Mouse (Mus musculus): ENCODE results near the gene Klf12.
A peak's percentile ranks its signal among the peaks of the same experiment; 100 is the strongest.

Gene Klf12

DNA sequence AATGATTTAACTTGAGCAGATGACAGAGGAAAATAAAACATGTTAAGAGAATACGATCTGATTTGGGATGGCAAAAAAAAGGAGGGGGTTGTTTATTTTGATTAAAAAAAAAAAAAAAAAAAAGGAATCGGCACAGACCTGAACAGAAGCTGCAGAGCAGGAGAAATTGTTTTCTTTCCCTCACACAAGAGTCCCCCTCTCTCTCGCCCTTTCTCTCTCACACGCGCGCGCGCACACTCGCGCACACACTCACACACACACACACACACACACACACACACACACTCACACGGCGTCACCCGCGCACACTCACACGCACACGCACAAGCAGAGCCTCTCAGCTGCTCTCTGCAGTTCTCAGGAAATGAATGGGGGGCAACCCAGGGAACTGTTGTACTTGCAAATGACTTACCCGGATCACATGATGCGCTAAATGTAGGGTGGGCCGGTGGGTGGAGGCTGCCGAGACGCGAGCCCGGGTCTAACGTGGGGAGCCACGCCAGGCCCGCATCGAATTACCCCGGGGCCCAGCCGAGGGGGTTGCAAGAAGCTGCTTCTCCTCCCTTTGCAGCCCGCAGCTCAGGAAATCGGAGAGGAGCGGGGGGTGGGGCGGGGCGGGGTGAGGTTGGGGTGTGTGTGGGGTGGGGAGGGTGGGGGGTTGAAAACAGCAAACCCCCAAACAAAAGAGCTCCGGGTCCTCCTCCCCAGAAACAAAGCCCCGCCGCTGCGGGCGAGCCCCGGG, at the start of gene Klf12:
Gene Klf12, minus strand, starts transcription at position 561 of the 742 bp plus-strand sequence.
- DNase-seq: peak; percentile 90

DNA sequence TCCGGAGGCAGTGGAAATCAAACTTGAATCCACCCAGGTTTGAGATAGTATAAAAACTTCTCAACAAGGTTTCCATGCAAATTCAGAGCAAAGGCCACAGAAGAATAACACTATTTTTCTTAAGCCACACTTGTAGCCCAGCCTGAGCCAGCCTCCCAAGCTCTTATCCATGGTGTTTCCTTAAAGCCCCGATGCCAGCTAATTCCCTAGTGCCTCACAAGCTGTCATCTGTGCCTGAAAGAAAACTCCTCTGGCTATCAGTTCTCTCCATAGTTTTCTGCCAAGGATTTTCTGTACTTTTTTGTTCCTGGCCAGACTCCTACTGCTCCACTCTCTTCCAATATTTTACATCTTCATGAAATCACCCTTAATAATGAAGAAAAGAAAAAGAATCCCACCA, 48.9 kb upstream of the Klf12 start:
- no peak for DNase-seq

DNA sequence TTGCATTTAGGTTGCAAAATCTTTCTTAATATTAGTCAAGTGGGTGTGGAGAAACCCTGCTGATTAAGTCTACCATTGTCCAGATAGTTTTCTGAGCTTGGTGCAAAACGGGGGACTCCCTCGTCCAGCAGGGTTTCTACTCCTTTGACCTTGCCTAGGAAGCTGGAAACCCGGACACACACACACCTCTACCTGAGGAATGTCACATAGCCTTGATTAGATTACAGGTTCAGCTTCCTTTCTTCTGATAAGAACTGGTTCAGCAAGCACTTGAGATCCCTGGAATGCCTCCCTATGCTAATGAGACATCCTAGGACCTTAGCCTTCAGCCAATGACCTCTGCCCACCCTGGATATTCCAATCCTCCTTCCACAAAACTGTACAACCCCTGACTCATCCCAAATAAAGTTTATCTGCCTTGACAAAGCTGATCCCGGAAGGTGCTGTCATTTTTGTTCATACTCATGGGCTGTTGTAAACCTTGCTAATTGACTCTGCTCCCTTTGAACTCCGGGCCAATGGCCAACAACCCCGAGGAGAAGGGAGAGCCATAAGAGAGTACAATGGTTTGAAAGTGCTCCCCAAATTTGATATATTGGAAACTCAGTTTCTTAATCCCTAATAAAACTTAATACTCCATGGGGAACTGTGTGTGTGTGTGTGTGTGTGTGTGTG, 44.3 kb upstream of the Klf12 start:
- DNase-seq: no peak

DNA sequence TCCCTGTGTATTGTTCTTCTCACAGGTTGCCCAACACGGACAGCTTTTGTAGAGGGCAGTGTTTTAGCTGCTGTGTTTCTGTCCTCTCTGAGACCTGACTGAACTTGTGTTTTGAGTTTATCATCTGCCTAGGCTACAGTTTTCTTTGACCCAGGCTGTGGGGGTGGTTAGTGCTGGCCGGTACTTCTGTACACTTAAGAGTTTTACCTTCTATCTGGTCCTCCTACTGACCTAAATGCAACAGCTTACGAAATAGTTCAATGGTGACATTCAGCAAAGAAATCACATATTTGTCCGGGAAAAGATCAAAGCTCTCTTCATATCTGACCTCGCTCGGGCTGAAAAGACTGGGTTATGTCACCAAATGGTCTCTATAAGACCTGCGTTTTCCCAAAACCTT, 39.8 kb upstream of the Klf12 start:
- DNase-seq: no peak

DNA sequence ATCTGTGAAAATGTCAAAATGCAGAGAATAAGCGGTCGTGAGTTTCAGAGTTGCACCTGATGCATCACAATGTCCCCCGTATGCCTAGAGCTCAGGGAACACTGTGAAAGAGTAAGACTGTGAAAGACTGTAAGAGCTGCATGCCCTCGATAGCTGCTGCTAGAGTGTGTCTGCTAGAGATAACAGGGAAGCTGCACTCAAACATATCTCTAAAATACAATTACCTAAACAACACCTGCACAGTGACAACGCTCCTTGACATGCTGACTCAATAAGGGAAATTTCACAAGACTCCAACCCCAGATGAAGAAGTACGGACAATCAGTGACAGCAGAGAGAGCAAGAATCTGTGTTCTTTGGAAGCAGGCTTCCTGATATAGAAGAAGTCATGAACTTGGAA, 37.5 kb upstream of the Klf12 start:
- DNase-seq: no peak

DNA sequence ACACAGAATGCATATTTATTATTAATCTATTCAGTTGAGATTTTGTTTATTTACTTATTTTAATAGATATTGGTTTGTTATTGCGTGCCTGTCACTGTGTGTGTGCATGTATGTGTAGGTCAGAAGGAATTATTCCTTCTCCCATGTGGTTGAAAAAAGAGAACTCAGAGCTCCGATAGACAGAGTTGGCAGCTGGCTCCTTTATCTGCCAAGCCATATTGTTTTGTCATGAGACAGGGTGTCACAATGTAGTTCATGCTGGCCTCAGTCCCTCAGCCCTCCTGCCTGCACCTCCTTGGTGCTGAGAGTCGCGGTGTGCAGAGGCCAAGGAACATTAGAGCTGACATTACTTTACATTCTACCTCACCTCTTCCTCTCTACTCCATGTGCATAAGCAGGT, 32.3 kb upstream of the Klf12 start:
- no peak for DNase-seq

DNA sequence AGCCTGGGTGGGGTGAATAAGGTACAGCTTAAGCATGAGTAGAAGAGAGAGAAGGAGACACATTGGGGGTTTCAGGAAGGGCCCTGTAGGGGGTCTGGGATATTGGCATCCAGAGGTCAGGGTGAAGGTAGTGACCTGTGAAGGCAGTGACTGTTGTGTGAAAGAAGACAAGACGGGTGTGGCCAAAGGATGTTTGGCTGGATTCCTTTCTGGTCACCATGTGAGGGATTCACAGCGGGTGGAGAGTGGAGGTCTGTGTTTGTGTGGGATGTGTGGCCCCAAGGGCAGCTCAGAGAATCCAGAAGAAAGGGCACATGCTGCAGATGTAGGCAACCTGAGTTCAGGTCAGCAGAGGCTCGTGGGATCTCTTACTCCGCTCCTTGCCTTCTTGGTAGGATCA, 29.6 kb upstream of the Klf12 start:
- DNase-seq: no peak

DNA sequence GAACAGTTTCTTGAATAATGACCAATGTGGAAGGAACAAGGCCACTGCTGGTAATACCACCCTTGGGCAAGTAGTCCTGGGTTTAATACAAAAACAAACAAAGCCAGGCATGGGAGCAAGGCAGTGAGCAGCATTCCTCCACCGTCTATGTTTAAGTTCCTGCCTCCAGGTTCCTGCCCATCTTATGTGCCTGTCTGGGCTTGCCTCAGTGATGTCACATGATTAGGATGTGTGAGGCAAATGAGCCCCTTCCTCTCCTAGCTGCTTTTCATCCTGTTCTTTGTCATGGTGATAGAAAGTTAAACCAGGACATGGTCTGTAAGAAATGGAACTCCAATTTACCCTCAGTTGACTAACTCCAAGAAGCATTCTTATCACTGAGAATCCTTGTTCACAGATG, 16.4 kb upstream of the Klf12 start:
- no peak for DNase-seq

DNA sequence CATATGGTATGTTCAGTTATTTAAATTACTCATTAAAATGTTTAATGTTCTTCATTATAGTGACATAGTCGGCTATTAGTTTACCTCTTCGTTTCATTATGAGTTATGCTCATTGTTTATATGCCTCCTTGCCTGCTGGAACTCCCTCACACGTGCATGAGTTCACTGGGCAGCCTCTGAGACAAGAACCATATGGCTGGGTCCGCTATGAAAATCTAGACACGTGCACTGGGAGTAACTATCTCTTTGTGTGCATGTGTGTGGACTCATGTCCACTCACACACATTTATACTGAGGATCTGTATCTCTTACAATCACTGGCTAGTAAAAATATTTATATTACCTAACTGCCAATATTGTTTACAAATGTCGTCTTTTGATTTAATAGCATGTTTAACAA, 14.4 kb upstream of the Klf12 start:
- no peak for DNase-seq

DNA sequence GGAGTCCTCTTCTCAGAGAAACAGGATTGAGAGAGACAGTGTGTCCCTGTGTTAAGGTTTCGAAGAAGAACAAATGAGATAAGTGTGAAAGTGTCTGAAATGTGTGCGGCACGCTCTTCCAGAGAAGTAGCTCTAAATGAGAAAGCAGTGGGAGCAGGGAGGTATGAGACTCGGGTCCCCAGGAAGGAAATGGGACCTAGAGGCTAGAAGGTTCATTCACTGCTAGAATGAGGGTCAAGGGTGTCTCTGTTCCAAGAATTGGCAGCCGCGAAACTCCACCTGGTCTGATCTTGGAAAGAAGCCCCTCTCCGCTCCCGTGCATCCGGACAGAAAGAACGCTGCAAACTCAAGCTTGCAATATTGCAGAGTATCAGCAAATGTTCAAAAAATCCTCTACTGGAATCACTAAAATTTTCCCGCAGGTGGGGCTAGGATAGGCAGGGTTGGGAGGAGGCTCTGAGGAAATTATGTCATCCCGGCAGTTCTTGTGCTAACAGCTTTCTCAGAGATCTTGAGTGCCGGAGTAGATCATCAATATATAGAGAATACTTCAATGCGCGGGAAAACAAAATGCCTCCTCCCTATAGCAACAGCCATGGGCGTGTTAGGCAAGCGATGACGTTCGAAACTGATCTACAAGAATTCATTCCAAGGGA, 2.2 kb upstream of the Klf12 start:
- DNase-seq: peak; percentile 9

DNA sequence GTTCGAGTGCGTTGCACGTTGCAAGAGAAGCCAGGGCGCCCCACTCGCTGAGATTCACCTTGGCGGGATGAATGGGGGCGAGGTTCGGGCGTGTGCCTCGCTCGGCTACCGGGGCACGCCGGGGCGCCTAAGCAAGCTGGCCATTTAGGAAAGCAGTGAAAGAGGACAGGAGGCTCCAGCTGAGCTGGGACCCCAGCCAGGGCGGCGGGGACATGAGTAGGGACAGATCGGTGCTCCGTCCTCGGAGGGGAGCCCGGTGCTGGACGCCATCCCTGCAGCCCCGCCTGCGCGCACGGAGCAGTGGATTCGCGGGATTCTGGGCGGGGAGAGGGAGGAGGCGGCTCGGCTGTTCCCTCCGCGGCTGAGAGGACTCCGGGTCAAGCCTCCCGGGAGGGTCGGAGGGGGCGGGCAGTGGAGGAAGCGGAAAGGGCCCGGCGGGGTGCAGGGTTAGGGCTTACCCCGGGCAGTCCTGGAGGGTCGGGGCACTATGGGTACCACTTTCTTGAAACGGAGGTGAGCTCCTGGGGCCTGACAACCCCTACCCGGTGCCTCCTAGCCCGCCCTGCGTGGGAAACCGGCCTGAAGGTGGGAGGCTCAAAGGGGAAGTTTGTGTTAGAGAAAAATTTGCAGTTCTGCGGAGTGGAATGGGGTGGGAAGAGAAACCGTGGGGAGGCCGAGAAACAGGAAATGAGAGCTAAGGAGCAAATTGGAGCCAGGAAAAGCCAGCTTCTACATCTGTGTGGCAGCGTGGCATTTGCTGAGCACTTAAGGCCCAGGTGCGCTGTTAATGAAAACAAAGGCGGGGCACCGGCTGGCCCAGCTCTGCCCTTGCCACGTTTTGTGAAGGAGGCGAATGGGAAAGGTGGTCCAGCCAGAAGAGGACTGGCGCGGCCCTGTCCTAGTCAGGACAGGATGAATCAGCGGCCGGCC, 1.4 kb upstream of the Klf12 start:
- peak; percentile 88 for DNase-seq

DNA sequence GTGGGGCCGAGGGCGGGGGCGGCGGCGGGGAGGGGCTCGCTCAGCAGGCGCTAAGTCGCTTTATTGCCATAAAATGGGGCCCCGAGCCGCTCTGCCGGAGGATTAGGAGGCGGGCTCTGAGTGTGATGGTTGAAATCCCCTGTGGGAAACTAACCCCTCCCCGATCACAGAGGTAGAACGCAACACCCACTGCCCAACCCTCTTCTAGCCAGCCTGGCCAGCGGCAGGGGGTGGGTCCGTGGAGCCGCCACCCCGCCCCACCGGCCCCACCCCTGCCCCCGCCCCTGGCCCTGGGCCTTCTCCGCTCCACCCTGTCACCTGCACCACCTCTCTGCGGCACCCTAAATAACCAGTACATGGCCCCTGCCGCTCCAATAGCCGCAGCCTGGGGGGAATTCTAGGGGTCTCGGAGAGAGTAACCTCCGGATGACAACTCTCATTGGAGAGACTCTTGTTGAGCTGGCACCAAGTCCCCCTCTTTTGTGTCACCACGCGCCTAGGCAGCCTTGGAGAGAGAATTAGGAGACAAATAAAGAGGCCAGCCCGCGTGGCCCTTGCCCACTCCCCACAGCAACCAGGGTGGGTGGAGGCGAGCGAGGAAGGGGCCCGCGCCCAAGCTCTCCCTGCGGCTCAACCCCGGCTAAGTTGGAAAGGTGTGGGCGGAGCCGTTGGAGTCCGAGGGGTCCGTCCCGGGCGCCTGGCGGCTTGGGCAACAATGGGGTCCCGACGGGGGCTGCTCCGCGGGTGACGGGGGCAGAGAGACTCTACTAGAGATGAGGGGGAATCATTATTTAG, 579 bp upstream of the Klf12 start:
- peak; percentile 90 for DNase-seq

DNA sequence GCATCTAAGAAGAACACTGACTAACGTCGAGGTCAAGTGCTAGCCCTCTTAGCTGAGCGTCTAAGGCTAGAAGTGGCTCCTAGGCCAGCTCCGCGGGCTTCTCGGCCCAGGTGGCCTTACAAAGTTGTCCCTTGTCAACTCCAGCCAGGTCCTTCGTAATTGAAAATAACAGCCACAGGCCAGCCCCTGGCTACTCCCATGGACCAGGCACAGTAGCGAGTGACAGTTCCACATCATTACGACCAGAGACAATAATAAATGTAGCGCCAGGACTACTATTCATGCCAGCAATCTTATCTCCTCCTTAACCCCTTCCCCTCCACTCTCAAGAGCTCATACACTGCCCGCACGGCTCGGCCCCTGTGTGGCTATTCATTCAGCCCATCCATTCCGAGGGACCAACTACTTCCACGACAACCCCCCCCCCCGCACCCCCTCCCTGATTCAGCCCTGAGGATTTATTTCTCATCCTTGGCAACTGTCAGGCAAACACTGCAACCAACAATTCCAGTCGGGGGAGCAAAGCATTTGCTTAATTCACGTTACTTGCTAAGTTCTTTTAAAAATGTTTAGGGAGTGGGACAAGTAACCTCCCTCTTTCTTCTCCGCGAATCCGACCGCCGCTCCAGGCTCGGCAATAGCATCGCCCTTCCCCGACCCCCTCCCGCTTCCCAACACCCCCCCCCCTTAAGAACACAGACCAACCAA, 914 bp downstream of the Klf12 start:
- peak; percentile 37 for DNase-seq

DNA sequence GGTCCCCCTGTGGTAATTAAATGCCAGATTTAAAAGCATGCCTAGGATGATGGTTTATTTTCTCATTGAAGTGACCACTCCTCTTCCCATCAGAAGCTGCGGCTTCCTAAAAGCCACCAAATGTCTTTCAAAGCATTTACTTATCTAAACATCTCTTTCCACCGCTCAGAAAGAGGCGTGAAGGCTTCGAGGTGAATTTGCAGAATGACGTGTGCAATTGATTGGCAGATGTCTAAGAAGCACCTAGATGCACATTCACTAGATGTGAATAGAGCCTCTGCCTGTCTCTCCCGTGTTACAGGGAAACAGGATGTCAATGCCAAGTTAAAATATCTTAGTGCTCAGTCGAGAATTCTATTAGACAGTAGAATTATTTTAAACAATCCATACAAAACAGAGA, 1.8 kb downstream of the Klf12 start:
- DNase-seq: no peak

DNA sequence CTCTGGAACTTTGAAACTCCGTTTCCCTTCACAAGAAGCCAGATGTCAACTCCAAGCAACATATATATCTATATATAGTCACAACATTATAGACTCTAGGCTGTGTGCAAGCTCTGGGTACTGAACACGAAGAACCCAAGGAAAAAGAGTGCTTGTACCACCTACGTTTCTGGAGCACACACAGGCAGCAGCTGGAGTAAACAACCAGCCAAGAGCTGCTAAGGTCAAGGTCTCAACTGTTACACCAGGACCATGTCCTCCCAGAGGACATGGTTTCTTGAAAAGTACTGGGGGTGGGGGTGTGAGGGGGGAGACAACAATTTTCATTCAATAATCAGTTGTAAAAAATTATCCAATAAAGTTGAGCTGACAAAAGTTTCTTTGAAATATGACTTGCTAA, 2.7 kb downstream of the Klf12 start:
- peak; percentile 31 for DNase-seq

DNA sequence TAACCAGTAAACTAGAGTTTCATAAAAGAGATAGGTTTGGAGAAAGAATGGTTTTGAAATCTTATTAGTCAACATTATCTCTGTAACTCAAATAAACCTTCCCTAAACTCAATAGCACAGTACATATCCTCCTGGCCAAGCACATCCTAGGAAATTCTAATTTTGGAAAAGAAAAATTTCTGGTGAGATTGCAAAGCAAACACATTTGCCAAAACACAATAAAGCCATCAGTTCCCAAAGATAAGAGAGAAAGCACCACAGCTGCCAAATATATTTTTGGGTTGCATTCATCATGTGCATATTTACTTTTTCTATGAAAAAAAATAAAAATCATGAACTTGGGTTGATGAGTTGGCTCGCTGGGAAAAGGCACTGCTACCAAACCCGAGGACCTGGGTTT, 10.3 kb downstream of the Klf12 start:
- no peak for DNase-seq

DNA sequence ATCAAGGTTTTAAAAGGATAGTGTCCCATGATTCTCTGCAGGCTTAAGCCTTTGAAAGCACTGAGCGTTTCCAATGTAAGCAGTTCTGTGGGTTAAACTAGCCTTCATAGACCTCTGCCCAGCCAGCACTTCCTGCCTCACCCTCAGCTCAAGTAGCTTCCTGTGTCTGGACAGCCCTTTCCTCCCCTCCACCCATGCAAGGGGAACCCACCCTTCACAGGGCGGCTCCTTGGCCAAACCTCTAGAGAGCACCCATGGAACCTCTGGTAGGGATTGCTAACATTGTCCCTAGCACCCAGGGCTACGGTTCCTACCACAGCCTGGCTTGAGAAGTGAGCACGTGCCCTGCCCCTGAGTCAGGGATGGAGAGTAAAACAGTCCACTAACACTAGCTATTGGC, 23.9 kb downstream of the Klf12 start:
- peak; percentile 40 for DNase-seq

DNA sequence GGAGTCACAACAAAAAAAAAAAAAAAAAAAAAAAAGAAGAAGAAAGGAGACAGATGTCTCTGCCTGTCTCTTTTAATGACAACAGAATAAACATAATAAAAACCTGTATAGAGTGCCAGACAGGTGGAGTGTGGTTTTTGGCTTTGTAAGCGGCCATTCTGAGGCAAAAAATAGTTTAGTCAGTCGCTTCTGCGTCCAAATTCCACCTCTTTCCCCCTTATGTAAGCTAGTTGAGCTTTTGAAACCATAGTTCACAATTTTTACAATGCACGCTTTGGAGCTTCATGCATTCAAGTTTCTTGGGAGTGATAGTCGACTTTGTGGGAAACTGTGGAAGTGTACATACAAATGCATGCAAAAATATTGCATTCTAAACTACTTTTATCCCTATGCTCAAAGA, 41.4 kb downstream of the Klf12 start:
- DNase-seq: no peak

DNA sequence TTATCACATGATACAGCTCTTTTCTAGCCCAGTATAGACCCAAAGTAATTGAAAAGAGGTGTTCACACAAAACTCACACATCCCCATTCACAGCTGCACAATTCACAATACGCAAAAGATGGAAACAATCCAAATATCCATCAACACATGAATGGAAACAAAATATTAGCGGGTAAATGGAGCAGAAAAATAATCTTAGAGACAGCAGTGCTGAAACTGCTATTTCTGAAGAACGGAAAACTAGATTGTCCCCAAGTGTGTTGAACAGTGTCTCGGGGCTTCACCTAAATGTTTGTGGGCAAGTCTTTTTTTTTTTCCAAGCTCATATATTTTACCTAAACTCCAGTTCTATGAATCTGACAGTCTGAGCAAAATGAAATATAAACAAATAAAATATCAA, 44.6 kb downstream of the Klf12 start:
- no peak for DNase-seq

DNA sequence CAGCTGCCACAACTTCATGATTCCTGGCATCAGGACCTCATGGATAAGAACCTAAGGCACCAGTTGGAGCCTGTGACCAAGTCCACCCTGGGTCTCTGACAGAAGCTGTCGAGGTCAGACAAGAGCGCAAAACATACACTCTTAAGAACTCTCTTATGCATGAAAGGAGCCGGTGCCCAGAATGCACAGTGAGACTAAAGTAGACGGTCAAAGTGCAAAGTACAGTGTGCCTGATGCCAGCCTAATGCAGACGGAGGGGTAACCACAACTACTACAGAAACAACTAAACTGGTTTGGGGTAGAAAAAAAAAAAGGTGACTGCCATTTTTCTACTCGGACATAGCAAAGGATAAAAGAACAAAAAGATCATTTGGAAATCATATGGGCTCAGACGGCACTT, 47.7 kb downstream of the Klf12 start:
- peak; percentile 71 for DNase-seq

DNA sequence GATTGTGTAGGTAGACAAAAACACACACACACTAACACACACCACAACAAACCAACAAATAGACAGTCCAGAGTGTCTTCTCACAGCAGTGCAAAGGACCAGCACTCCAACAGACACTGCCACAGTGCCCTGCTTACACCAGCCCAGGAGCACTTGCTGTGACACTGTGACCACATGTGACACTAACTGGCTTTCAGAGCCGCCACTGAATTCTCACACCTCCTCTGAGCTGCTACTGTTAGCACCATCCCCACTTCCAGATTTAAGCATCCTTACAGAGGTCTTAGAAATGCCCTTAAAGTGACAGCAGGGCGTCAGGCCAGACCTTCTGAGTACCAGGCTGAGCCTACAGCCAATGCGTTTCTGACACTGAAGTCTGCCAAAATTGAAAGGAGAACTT, 48.7 kb downstream of the Klf12 start:
- no peak for DNase-seq

DNA sequence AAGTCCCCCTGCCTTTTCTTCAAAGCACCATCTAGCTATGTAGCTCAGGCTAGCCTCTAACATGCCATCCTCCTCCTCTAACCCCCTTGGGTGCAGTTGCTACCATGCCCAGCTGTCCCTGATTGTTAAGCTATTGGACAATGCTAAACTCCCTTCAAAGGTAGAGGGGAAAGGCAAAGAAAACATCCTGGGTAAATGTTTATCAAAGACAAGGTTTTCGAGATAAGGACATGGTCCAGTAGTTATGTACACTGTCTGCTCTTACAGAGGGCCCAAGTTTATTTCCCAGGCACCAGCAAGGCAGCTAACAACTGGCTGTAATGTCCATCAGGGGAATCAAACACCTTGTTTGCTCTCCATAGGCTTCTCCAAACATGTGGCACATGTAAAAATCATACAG, 53.1 kb downstream of the Klf12 start:
- DNase-seq: no peak
